Mouse (Mus musculus): Measurements from ENCODE around the gene Prkrip1. TPM values are rescaled to one million over a fixed set of nuclear protein-coding genes. Genes with fewer than 3 reads are reported as not detected.
"Not testable (repeated sequence)": the region's sequence is repeated elsewhere in the genome, so short reads cannot be mapped to it uniquely, and the experiment has no call there.

Gene Prkrip1
- total RNA-seq, 2 experiments from 2014 or later, result 17.3 to 20.9 TPM

- DNase-seq (ENCODE audit: low spot score), result no peak
- intact Hi-C loops (cut with DNase I), result no loop called here
These were observed 15.0 kb upstream of the Prkrip1 start for GRCm38 (mm10) chr5:136213716-136214115.

DNA sequence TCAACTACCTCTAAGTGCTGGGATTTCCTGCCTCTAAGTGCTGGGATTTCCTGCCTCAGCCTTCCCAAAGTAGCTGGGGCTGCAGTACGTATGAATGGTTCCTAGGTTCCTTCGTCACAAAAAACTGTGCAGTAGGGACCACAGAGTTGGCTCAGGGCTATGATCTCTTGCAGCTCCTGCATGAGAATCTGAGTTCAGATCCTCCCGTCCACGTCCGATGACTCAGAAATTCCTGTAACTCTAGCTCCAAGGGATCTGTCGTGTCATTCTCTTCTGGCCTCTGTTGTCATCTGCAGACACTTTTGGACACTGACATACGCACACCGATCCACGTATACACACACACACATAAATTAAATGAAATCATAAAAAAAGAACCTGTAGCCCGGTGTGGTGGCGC lies 14.0 kb upstream of the Prkrip1 start:
- intact Hi-C loops (cut with DNase I), result no loop called here
- no peak for DNase-seq (ENCODE audit: low spot score)

DNA sequence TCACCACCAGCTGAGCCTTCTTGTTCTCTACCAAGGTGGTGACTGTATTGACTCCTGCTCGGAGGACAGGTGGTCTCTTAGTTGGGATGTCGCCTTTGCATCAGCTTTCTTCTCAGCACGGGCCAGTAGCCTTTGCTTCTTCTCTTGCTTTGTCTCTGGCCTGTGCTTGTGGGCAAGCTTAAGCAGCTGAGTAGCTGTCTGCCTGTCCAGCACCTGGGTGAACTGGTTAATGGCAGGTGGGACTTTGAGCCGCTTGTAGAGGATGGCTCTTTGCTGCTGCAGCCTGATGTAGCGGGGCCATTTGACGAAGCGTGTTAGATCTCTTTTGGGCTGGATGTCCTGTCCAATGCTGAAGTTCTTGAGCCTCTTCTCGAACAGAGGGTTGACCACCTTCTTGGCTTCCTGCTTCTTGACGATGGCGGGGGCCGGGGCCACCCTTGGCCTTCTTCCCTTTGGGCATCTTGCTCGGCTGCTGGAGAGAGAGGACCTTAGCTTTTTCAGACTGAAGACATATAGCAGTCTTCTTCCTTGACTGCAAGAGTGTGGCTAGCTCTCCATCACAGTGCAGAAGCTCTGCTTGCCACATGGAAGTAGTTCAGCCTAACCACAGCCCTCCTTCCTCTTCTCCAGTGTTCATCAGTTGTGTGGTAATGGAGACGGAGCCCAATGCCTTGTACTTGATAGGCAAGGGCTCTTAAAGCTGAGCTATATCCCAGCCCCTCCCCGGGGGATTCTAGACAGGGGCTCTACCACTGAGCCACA lies 12.8 kb upstream of the Prkrip1 start:
- intact Hi-C loops (cut with DNase I); DNase-seq (ENCODE audit: low spot score): not testable (repeated sequence)

DNA sequence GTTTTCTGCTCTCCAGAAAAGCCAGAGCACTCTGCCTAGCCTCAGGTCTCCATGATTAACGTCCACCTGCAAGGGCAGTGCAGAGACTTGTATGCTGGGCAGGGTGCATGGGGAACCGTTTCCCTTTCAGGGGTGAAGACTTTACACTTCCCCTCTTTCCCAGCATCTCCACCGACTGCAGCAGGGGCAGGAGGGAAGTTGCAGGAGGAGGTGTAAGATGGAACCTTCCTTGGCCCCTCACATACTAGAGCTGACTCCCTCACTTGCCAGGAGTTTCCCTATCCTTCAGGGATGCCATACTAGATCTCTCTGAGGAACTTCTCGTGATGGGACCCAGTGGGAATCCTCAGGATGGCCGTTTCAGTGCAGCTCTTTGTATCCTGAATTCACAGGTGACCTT lies 11.8 kb upstream of the Prkrip1 start:
- DNase-seq (ENCODE audit: low spot score), result no peak
- intact Hi-C loops (cut with DNase I), result no loop called here

- DNase-seq (ENCODE audit: low spot score), result no peak
- intact Hi-C loops (cut with DNase I), result loop anchor here (1.0 to 10.0 kb wide), 4 partner anchors 51 to 553 kb away; no protein-coding TSS in a partner anchor
These were observed 3.1 kb upstream of the Prkrip1 start for GRCm38 (mm10) chr5:136201832-136202231.

- DNase-seq (ENCODE audit: low spot score), result no peak
- intact Hi-C loops (cut with DNase I), result no loop called here
These were observed 763 bp upstream of the Prkrip1 start for GRCm38 (mm10) chr5:136199526-136199925.

GRCm38 (mm10) chr5:136191870-136192269 lies 6.9 kb downstream of the Prkrip1 start:
- no peak for DNase-seq (ENCODE audit: low spot score)
- intact Hi-C loops (cut with DNase I), result no loop called here

GRCm38 (mm10) chr5:136186723-136187122 lies 12.0 kb downstream of the Prkrip1 start:
- no peak for DNase-seq (ENCODE audit: low spot score)
- intact Hi-C loops (cut with DNase I), result loop anchor here (2.0 to 5.0 kb wide), 3 partner anchors 52 to 204 kb away; partner anchors contain the start of gene Zp3

DNA sequence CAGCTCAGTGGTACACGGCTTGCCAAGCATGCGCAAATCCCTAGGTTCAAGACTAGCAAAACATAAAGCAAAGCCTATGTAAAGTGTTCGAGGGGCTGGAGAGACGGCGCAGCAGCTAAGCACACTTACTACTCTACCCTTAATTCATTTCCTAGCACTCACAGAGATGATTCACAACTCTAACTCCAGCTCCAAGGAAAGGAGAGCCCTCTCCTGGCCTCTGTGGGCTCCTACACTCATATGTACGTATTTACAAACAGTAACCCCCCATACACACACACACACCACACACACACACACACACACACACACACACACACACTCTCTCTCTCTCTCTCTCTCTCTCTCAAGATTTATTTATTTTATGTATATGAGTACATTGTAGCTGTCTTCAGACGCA lies 15.0 kb downstream of the Prkrip1 start:
- intact Hi-C loops (cut with DNase I), result no loop called here
- no peak for DNase-seq (ENCODE audit: low spot score)

DNA sequence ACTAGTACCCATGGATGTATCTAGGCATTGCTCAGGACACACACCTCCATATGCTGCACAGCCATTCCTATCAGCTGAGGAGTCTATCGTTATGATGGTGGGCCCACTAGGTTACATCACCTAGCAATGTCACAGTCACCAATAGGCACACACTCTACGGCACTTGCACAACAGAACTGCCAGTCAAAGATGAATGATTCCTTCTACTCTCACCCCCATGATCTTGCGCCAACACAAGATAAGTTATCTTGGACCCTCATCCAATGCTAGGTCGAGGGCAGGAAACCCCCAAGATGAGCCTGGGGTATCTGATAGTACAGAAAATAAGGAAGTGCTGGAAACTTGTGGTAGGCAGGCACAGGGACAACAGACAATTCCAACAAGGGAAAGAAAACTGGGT lies 15.9 kb downstream of the Prkrip1 start:
- no peak for DNase-seq (ENCODE audit: low spot score)
- intact Hi-C loops (cut with DNase I), result no loop called here

- intact Hi-C loops (cut with DNase I), result no loop called here
- DNase-seq (ENCODE audit: low spot score), result no peak
These were observed 16.7 kb downstream of the Prkrip1 start for GRCm38 (mm10) chr5:136182049-136182448.

GRCm38 (mm10) chr5:136181197-136181596 lies 17.6 kb downstream of the Prkrip1 start:
- no peak for DNase-seq (ENCODE audit: low spot score)
- intact Hi-C loops (cut with DNase I), result no loop called here

DNA sequence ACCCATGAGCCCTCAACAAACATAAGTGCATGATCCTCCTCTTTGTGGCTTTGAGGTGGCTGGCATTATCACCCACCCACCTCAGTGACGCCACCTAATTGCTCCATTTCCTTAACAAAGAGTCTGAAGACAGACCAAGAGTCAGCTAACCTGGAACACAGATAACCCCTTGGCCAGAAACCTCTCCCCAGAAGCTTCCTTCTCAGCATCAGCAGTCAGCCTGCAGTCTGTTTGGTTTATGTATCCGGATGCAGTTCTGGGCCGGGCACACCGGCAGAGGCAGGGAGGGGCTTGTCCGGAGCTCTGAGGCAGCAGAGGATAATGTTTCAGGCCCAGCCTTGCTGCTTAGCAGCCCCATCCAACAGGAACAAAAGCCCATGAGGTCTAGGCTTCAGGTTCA lies 19.2 kb downstream of the Prkrip1 start:
- DNase-seq (ENCODE audit: low spot score), result no peak
- intact Hi-C loops (cut with DNase I), result no loop called here

- intact Hi-C loops (cut with DNase I), result no loop called here
- DNase-seq (ENCODE audit: low spot score), result no peak
These were observed 24.9 kb downstream of the Prkrip1 start for GRCm38 (mm10) chr5:136173606-136174463.

- intact Hi-C loops (cut with DNase I), result no loop called here
- no peak for DNase-seq (ENCODE audit: low spot score)
These were observed 25.8 kb downstream of the Prkrip1 start for GRCm38 (mm10) chr5:136172939-136173338.

- DNase-seq (ENCODE audit: low spot score), result no peak
- intact Hi-C loops (cut with DNase I), result no loop called here
These were observed 27.1 kb downstream of the Prkrip1 start for GRCm38 (mm10) chr5:136171363-136172341.

- intact Hi-C loops (cut with DNase I), result no loop called here
- peak; percentile 68 for DNase-seq (ENCODE audit: low spot score)
These were observed 28.0 kb downstream of the Prkrip1 start, which contains the start of gene Orai2 for GRCm38 (mm10) chr5:136170512-136171362. TSS of gene Orai2 (minus strand) at chr5:136170713.

- DNase-seq (ENCODE audit: low spot score), result no peak
- intact Hi-C loops (cut with DNase I), result no loop called here
These were observed 28.9 kb downstream of the Prkrip1 start for GRCm38 (mm10) chr5:136169626-136170511.
